8 mouse cellular contexts compared by ENCODE assay signal in the genomic region with DNA sequence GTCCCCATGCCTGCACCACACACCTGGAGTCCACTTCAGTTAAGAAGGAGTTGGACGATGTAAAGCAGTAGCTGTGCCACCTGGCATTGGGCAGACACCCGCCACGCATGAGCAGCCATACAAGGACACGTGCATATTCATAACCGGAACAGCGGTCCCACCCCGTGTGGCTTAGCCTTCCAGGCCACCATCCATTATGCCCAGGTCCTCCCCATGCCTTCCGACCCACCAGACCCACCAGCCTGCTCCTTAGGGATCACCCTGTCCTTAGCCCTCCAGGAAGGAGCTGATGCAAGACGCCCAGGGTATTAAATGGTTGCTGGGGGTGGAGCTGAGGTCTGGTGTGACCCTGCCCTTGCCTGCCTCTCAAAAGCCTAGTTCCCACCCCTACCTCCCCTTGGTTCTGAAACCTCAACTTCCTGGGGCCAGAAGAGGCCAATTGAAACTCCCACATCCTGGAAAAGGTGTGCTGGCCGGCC. TPM values are rescaled to one million over a fixed set of nuclear protein-coding genes. Genes with fewer than 3 reads are reported as not detected.
DNase-seq lines count a peak whose midpoint lies in the region; ATAC-seq and TF ChIP-seq lines count a peak whose summit lies in the region.

No protein-coding gene starts in this region.

- no peaks in the 10 kb centered on the region; the same call in 1 of the 2 replicates for H3K27me3 ChIP-seq in midbrain, embryonic 11.5 days (ENCODE audit: control insufficient read depth, insufficient read depth, low read length)
- no peaks in the 10 kb centered on the region for H3K27me3 ChIP-seq in midbrain, embryonic 16.5 days (ENCODE audit: control insufficient read depth, insufficient read depth, low read depth, low read length)
- H3K27me3 ChIP-seq in erythroblast, embryonic 14.5 days (ENCODE audit: control insufficient read depth), result no peaks in the 10 kb centered on the region
- no peaks in the 10 kb centered on the region for H3K27me3 ChIP-seq in limb, embryonic 15.5 days

- H3K4me3 ChIP-seq in midbrain, embryonic 11.5 days (ENCODE audit: low read depth, low read length), result no peak overlapping the region
- H3K4me3 ChIP-seq in midbrain, embryonic 16.5 days (ENCODE audit: low read depth, low read length), result no peak overlapping the region
- H3K4me3 ChIP-seq in erythroblast, embryonic 14.5 days (replicated peaks), result peak overlapping the region; percentile 90
- H3K4me3 ChIP-seq in limb, embryonic 15.5 days, result no peak overlapping the region
- no peak overlapping the region for H3K4me3 ChIP-seq in layer of hippocampus, adult 2 months

- H3K4me2 ChIP-seq in midbrain, embryonic 11.5 days, result peak overlapping the region; percentile 98
- H3K4me2 ChIP-seq in midbrain, embryonic 16.5 days (ENCODE audit: low read length), result no peak overlapping the region
- H3K4me2 ChIP-seq in limb, embryonic 15.5 days, result peak overlapping the region; percentile 99

- no peaks in the 10 kb centered on the region for H3K9me3 ChIP-seq in midbrain, embryonic 11.5 days (ENCODE audit: control insufficient read depth, low read length)
- H3K9me3 ChIP-seq in midbrain, embryonic 16.5 days (replicated peaks; ENCODE audit: control insufficient read depth, low read length, poor library complexity, severe bottlenecking), result no peaks in the 10 kb centered on the region
- H3K9me3 ChIP-seq in erythroblast, embryonic 14.5 days (ENCODE audit: control insufficient read depth, low read length), result no peaks in the 10 kb centered on the region
- H3K9me3 ChIP-seq in limb, embryonic 15.5 days, result no peaks in the 10 kb centered on the region

- no peak for DNase-seq in midbrain, embryonic 11.5 days (ENCODE audit: low spot score, missing footprints)
- DNase-seq in spleen, adult 18-20 months, result peak; percentile 43 to 63
- DNase-seq in gastrocnemius, adult 8-10 months (ENCODE audit: low spot score in 2 of 2), result no peak
- no peak for DNase-seq in layer of hippocampus, adult 2 months (ENCODE audit: low spot score in 2 of 2)
- no peak for DNase-seq in urinary bladder, postnatal 4 days (ENCODE audit: low spot score in 2 of 2)

- peaks cover 27% of the 10 kb centered on the region for H3K4me1 ChIP-seq in midbrain, embryonic 11.5 days (ENCODE audit: control insufficient read depth, insufficient read depth, low read length)
- H3K4me1 ChIP-seq in midbrain, embryonic 16.5 days (ENCODE audit: control insufficient read depth, insufficient read depth, low read length), result peaks cover 13% of the 10 kb centered on the region; the same call in 1 of the 2 replicates
- peaks cover 60% of the 10 kb centered on the region for H3K4me1 ChIP-seq in erythroblast, embryonic 14.5 days (ENCODE audit: control insufficient read depth)
- peaks cover 42% of the 10 kb centered on the region for H3K4me1 ChIP-seq in limb, embryonic 15.5 days

- no peak overlapping the region for H3K9ac ChIP-seq in midbrain, embryonic 11.5 days (ENCODE audit: low read length)
- no peak overlapping the region for H3K9ac ChIP-seq in midbrain, embryonic 16.5 days (ENCODE audit: low read depth, low read length)
- H3K9ac ChIP-seq in limb, embryonic 15.5 days, result no peak overlapping the region

- WGBS in midbrain, embryonic 11.5 days, result 71% methylated on average over 10 of the region's 10 CpGs
- WGBS in midbrain, embryonic 16.5 days, result 57% methylated on average over 10 of the region's 10 CpGs
- 71% methylated on average over 10 of the region's 10 CpGs for WGBS in limb, embryonic 15.5 days

- ATAC-seq in midbrain, embryonic 11.5 days (ENCODE audit: low FRiP score), result no peak
- no peak for ATAC-seq in midbrain, embryonic 16.5 days
- ATAC-seq in limb, embryonic 15.5 days (ENCODE audit: insufficient number of reproducible peaks, low FRiP score, low TSS enrichment, low read depth), result no peak

- no peak for TF ChIP-seq CTCF in layer of hippocampus, adult 2 months (conservative IDR thresholded peaks at IDR 0.05)

- H3K27ac ChIP-seq in midbrain, embryonic 11.5 days (ENCODE audit: low read depth, low read length), result no peak overlapping the region
- H3K27ac ChIP-seq in midbrain, embryonic 16.5 days (ENCODE audit: low read length), result no peak overlapping the region
- H3K27ac ChIP-seq in limb, embryonic 15.5 days, result no peak overlapping the region
- no peak overlapping the region for H3K27ac ChIP-seq in layer of hippocampus, adult 2 months

- H3K36me3 ChIP-seq in midbrain, embryonic 11.5 days (ENCODE audit: control insufficient read depth, insufficient read depth, low read length), result no peaks in the 10 kb centered on the region
- no peaks in the 10 kb centered on the region for H3K36me3 ChIP-seq in midbrain, embryonic 16.5 days (ENCODE audit: control insufficient read depth, insufficient read depth, low read length)
- peaks cover 79% of the 10 kb centered on the region for H3K36me3 ChIP-seq in erythroblast, embryonic 14.5 days (ENCODE audit: control insufficient read depth)
- peaks cover 13% of the 10 kb centered on the region; the same call in 1 of the 2 replicates for H3K36me3 ChIP-seq in limb, embryonic 15.5 days

RNA-seq across cellular contexts. Expression of a gene that starts 3.4 kb away (rescaled TPM):
- polyA plus RNA-seq in midbrain, embryonic 11.5 days (2014; fragmentation: Nextera tagmentation; extraction: Ambion mirVana), result 20.7 and 23.2 TPM in 2 replicates
- polyA plus RNA-seq in midbrain, embryonic 16.5 days (2015; fragmentation: Nextera tagmentation; extraction: Ambion mirVana), result 10.1 and 10.7 TPM in 2 replicates
- 24.9 and 33.8 TPM in 2 replicates for polyA plus RNA-seq in erythroblast, embryonic 14.5 days (2012)
- 32.5 and 39.5 TPM in 2 replicates for polyA plus RNA-seq in limb, embryonic 15.5 days (2015; fragmentation: Nextera tagmentation; extraction: Ambion mirVana)
- 10 to 100 TPM in 3 of 4 experiments, 1 to 10 TPM in 1; 8.7 to 30.2 (median 14.9) TPM for total RNA-seq in gastrocnemius, adult 8-10 months (2022)
- 1 to 10 TPM; 3.5 to 4.7 TPM for total RNA-seq in layer of hippocampus, adult 2 months (2021)

RNA-seq across cellular contexts. Expression of a gene that starts 31.2 kb away (rescaled TPM):
- 111 and 115 TPM in 2 replicates for polyA plus RNA-seq in midbrain, embryonic 11.5 days (2014; fragmentation: Nextera tagmentation; extraction: Ambion mirVana)
- polyA plus RNA-seq in midbrain, embryonic 16.5 days (2015; fragmentation: Nextera tagmentation; extraction: Ambion mirVana), result 185 and 199 TPM in 2 replicates
- 11.1 and 11.3 TPM in 2 replicates for polyA plus RNA-seq in erythroblast, embryonic 14.5 days (2012)
- polyA plus RNA-seq in limb, embryonic 15.5 days (2015; fragmentation: Nextera tagmentation; extraction: Ambion mirVana), result 85.8 and 96.1 TPM in 2 replicates
- 10 to 100 TPM; 11.0 to 15.6 (median 14.0) TPM for total RNA-seq in gastrocnemius, adult 8-10 months (2022)
- total RNA-seq in layer of hippocampus, adult 2 months (2021), result 100 to 1,000 TPM; 286 to 314 TPM

RNA-seq across cellular contexts. Expression of a gene that starts 32.0 kb away (rescaled TPM):
- 24.3 and 25.9 TPM in 2 replicates for polyA plus RNA-seq in midbrain, embryonic 11.5 days (2014; fragmentation: Nextera tagmentation; extraction: Ambion mirVana)
- 52.1 and 53.8 TPM in 2 replicates for polyA plus RNA-seq in midbrain, embryonic 16.5 days (2015; fragmentation: Nextera tagmentation; extraction: Ambion mirVana)
- 1.2 and 1.5 TPM in 2 replicates for polyA plus RNA-seq in erythroblast, embryonic 14.5 days (2012)
- polyA plus RNA-seq in limb, embryonic 15.5 days (2015; fragmentation: Nextera tagmentation; extraction: Ambion mirVana), result 25.8 and 27.1 TPM in 2 replicates
- total RNA-seq in gastrocnemius, adult 8-10 months (2022), result 10 to 100 TPM; 55.5 to 67.9 (median 62.9) TPM
- total RNA-seq in layer of hippocampus, adult 2 months (2021), result 10 to 100 TPM; 46.7 to 49.5 TPM

RNA-seq across cellular contexts. Expression of a gene that starts 46.3 kb away (rescaled TPM):
- 277 and 300 TPM in 2 replicates for polyA plus RNA-seq in midbrain, embryonic 11.5 days (2014; fragmentation: Nextera tagmentation; extraction: Ambion mirVana)
- 437 and 461 TPM in 2 replicates for polyA plus RNA-seq in midbrain, embryonic 16.5 days (2015; fragmentation: Nextera tagmentation; extraction: Ambion mirVana)
- polyA plus RNA-seq in erythroblast, embryonic 14.5 days (2012), result 136 and 162 TPM in 2 replicates
- 253 and 283 TPM in 2 replicates for polyA plus RNA-seq in limb, embryonic 15.5 days (2015; fragmentation: Nextera tagmentation; extraction: Ambion mirVana)
- total RNA-seq in gastrocnemius, adult 8-10 months (2022), result 10 to 100 TPM; 37.0 to 54.4 (median 47.1) TPM
- total RNA-seq in layer of hippocampus, adult 2 months (2021), result 100 to 1,000 TPM; 237 to 271 TPM

RNA-seq across cellular contexts. Expression of a gene that starts 58.2 kb away (rescaled TPM):
- 9.2 and 10.3 TPM in 2 replicates for polyA plus RNA-seq in midbrain, embryonic 11.5 days (2014; fragmentation: Nextera tagmentation; extraction: Ambion mirVana)
- 6.0 and 6.9 TPM in 2 replicates for polyA plus RNA-seq in midbrain, embryonic 16.5 days (2015; fragmentation: Nextera tagmentation; extraction: Ambion mirVana)
- polyA plus RNA-seq in erythroblast, embryonic 14.5 days (2012), result 0.61 and 0.66 TPM in 2 replicates
- polyA plus RNA-seq in limb, embryonic 15.5 days (2015; fragmentation: Nextera tagmentation; extraction: Ambion mirVana), result 20.5 and 21.9 TPM in 2 replicates
- 1 to 10 TPM; 2.5 to 4.1 (median 3.4) TPM for total RNA-seq in gastrocnemius, adult 8-10 months (2022)
- total RNA-seq in layer of hippocampus, adult 2 months (2021), result 1 to 10 TPM; 6.5 to 7.3 TPM

Comparison
In these comparisons a context has a peak if more than half of its experiments do, and no peak if none do; other contexts are left out.
1. DNase-seq: peak in spleen, adult 18-20 months (2 of 2); none in midbrain, embryonic 11.5 days (single experiment), gastrocnemius, adult 8-10 months (0 of 2), layer of hippocampus, adult 2 months (0 of 2) and urinary bladder, postnatal 4 days (0 of 2).